Comparison of ENCODE assay signal across 8 mouse cellular contexts in genomic region chr7:130681798-130682197, GRCm38 (mm10).
DNase-seq lines count a peak whose midpoint lies in the region; ATAC-seq lines count a peak whose summit lies in the region.

No protein-coding gene starts in this region.

- H3K27me3 ChIP-seq in hindbrain, embryonic 13.5 days: no peaks in the 10 kb centered on the region
- H3K27me3 ChIP-seq in hindbrain, embryonic 14.5 days (ENCODE audit: control insufficient read depth, insufficient read depth, low read length): no peaks in the 10 kb centered on the region

- H3K9me3 ChIP-seq in hindbrain, embryonic 13.5 days: no peaks in the 10 kb centered on the region
- no peaks in the 10 kb centered on the region for H3K9me3 ChIP-seq in hindbrain, embryonic 14.5 days (ENCODE audit: control insufficient read depth, low read length)

- peaks cover 18% of the 10 kb centered on the region for H3K4me1 ChIP-seq in hindbrain, embryonic 13.5 days (replicated peaks)
- H3K4me1 ChIP-seq in hindbrain, embryonic 14.5 days (replicated peaks; ENCODE audit: control insufficient read depth, insufficient read depth, low read length): peaks cover 6% of the 10 kb centered on the region; the same call in 1 of the 2 replicates

- no peaks in the 10 kb centered on the region for H3K36me3 ChIP-seq in hindbrain, embryonic 13.5 days
- no peaks in the 10 kb centered on the region for H3K36me3 ChIP-seq in hindbrain, embryonic 14.5 days (replicated peaks; ENCODE audit: control insufficient read depth, insufficient read depth)

- ATAC-seq in hindbrain, embryonic 13.5 days (ENCODE audit: low FRiP score): no peak
- ATAC-seq in hindbrain, embryonic 14.5 days (ENCODE audit: low FRiP score): no peak

- WGBS in hindbrain, embryonic 13.5 days: 73% methylated on average over 4 of the region's 4 CpGs
- WGBS in hindbrain, embryonic 14.5 days: 71% methylated on average over 4 of the region's 4 CpGs

- H3K4me2 ChIP-seq in hindbrain, embryonic 13.5 days: no peak overlapping the region
- no peak overlapping the region for H3K4me2 ChIP-seq in hindbrain, embryonic 14.5 days (replicated peaks)

- no peak overlapping the region for H3K4me3 ChIP-seq in hindbrain, embryonic 13.5 days
- H3K4me3 ChIP-seq in hindbrain, embryonic 14.5 days (replicated peaks; ENCODE audit: low read length): no peak overlapping the region

- H3K9ac ChIP-seq in hindbrain, embryonic 13.5 days: peak overlapping the region; percentile 39; the same call in 1 of the 2 replicates
- H3K9ac ChIP-seq in hindbrain, embryonic 14.5 days: no peak overlapping the region

- no peak for DNase-seq in hindbrain, embryonic 14.5 days (ENCODE audit: low spot score)
- DNase-seq in adrenal gland, postnatal 25 days: peak; percentile 70
- peak; percentile 60 to 75 for DNase-seq in frontal cortex, postnatal 25 days (ENCODE audit: low spot score in 2 of 2)
- DNase-seq in kidney, postnatal 25 days: peak; percentile 91 to 92
- DNase-seq in lung, postnatal 36 days: peak; percentile 54
- no peak for DNase-seq in retina, postnatal 1 day
- no peak for DNase-seq in thymus, postnatal 36 days

- peak overlapping the region; percentile 30; the same call in 1 of the 2 replicates for H3K27ac ChIP-seq in hindbrain, embryonic 13.5 days
- H3K27ac ChIP-seq in hindbrain, embryonic 14.5 days: no peak overlapping the region

Comparison
In these comparisons a context has a peak if more than half of its experiments do, and no peak if none do; other contexts are left out.
1. DNase-seq: peak in adrenal gland, postnatal 25 days (single experiment), frontal cortex, postnatal 25 days (2 of 2), kidney, postnatal 25 days (2 of 2) and lung, postnatal 36 days (single experiment); none in hindbrain, embryonic 14.5 days (single experiment), retina, postnatal 1 day (single experiment) and thymus, postnatal 36 days (0 of 2).